Mouse (Mus musculus): ENCODE results near the gene Tac4.

Tac4 gene

DNA sequence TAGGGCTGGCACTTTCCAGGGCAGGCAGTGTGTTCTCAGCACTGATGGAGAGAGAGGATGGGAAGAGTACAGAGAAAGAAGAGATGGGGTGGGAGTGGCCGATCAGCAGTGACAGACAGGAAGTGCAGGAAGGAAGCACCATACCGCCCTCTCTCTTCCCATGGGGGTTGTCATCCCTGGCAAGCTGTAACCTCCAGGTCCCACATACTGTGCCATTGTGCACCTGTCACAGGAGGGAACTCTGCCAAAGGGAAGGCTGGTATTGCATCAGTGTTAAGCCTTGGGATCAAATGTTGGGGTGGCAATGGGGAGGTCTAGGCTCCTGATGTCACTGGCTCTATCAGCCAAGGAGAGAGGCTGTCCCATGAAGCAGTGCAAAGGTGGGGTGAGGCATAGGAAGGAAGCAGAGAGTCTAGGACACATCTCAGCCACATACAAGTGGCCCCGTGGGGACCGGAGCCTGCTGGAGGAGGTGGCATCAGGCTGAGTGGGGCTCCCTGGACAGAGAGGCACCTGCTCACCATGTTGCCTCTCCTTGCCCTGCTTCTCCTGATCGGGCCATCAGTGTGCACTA is at the start of gene Tac4:
TSS of gene Tac4 (plus strand) at position 352 of the 574 bp plus-strand sequence.
- DNase-seq: no peak

DNA sequence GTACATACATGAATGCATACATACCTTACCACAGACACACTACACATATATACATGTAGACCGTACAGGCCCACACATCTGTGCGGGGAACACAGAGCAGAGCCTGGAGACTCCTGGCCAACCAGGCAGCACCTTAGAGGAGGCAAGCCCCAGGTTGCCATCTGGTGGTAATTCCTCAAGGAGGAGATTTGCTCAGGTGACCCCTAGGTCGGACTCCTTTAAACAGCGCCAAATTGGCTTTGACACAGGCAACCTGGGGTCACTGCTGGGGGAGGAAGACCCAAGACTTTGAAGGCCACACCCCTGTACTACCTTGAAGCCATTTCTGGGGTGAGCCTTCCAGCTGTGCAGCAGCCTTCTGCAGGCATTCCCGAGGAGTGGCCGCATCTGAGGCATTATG is 47.7 kb upstream of the Tac4 start:
- DNase-seq: no peak

GRCm38 (mm10) chr11:95214305-95214704 is 47.0 kb upstream of the Tac4 start:
- no peak for DNase-seq

GRCm38 (mm10) chr11:95216193-95216592 is 45.1 kb upstream of the Tac4 start:
- no peak for DNase-seq

DNA sequence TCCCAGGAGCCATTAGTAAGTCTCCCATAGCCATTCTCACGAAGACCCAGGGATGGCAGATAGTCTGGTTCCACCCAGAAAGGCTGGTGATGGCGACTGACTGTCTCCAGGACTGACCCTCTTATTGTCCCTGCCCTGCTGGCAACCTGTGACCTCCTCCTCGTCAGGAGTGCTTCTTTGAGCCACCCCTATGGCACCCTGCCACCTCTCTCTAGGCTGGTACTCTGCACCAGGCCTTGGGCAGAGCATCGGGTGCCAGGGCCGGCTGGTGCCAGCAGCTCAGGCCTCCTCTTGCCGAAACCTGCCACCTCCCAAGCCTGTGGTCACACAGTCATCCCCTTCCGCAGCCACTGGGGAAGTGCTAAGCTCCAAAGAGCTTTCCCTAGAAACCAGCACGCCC is 42.2 kb upstream of the Tac4 start:
- no peak for DNase-seq

GRCm38 (mm10) chr11:95223473-95223872 is 37.9 kb upstream of the Tac4 start:
- peak; percentile 33 to 66 for DNase-seq

DNA sequence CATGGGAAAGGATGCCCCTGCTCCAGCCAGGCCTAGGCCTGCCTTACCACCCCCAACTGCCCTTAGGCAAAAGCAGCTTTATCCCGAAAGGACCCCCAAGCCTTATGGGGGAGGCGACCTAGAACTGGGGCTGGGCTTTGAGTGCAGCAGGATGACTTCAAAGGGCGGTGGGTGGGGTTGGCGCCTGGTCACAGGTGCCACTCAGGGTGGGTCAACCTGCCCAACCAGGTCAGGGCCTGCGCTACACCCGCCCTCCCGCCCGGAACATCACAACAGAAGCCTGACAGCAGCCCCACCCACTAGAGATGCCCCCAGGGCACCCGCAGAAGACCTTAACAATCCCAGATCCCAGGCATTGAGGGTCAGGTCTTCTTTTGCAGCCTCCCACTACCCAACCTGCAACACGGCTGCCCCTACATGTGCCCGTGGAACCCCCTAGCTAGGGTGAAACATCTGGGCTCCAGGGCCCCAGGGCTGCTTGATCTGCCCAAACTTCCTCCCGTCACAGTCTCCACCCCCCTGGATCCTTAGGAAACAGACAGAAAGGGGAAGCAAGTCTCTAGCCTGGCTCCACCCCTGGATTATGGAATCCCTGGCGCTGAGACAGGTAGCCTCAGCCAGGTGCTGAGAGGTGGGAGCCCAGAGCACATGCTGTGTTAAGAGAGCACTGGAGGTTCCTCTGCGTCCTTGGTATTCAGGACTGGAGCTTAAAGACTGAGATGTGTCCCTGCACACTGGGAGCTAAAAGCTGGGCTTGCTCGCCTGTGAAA is 37.0 kb upstream of the Tac4 start:
- peak; percentile 50 to 69 for DNase-seq

DNA sequence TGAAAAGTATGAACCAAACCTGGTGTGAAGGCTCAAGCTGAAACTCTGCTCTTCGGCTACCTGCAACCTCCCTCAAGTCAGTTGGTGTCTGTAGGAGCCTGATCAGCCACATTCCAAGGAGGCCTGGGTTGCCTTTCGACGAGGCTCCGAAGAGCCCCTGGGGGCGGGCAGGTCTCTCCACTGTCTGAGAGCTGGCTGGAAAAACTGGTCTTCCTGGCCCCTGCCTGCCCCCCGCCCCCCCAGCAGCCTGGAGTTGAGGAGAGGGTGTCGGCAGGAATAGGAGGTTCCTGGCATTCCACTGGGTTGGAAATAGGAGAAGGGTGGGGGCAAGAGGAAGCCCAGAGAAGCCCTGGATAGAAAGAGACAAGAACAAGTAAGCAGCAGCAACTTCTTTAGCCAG is 35.9 kb upstream of the Tac4 start:
- DNase-seq: no peak

DNA sequence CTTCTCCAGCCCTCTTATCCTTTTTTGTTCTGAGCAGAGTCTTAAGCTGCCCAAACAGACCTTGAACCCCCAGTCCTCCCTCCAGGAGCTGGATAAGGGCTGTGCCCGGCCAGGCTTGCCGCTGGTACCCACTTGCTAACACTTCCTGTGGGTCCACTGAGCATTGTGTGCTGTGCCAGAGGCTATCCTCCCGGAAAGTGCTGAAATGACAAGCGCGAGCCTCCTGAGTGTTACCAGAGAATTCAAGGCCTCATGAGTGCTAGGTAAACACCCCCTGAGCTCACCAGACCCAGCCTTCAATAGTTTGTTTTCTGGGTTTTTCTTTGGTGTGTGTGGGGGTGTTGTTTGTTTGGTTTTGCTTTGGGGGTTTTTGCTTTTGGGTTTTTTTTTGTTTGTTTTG is 33.9 kb upstream of the Tac4 start:
- DNase-seq: no peak

DNA sequence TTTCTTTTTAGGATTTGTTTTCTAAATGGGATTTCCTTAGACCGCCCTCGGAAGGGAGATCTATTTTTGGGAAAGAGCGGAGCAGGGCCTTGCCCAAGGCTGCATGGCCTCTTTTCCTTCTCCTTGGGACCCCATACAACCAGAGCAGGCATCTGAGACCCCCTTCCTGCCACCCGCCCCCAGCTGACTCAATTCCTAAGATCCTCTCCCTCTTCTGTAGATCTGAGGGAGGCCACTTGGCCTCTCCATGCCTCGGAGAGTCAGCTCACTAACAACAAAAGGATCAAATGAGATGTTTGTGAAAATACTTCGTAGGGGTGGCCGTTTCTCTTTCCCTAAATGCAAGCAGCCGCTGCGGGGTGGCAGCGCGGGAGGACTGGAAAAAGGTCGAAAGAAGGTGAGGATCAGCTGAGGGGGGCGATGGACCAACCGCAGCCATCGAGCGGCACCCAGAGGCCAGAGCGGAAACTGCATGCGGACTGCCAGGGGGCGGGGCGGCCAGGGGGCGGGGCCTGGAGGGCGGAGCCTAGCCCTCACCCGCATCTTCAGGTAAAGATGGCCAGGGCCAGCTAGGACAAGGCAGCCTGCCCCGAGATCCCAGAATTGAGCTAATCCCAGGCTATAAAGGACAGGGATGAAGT is 29.5 kb upstream of the Tac4 start:
- DNase-seq: peak; percentile 39 to 52

- no peak for DNase-seq
Measured at GRCm38 (mm10) chr11:95232329-95232696, 29.0 kb upstream of the Tac4 start.

DNA sequence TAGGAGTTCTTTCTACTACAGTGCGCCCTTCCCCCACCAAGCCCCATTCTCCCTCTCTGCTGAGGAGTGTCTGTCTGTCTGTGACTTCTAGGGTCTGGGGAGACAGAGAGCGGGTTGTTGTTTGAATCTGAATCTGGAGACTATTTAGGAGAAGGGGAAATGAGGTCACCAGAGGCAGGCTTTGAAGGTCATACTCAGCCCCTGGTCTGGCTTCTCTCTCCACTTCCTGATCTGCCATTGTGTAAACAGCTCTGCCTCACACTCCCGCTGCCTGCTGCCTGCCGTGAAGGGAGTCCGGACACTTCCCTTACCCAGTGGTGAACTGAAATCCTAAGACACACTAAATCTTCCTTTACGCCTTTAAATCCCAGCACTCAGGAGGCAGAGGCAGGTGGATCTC is 22.9 kb upstream of the Tac4 start:
- no peak for DNase-seq

DNA sequence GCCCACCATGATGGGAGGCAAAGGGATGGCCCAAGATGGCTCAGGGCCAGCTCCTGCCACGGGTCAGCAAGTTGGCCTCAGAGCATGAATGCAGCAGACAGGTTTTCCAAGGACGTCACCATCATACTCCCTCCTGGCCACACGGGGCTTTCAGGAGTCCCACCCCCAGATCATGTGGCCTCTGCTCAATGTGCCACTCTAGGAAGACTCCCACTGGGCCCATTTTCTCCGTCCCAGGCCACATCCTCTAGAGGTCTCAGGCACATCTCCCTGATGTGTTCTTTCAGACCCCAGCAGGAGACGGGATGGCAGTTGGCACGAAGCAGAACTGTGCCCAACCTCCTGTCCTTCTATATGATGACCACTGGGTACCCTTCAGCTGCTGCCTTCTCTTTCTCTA is 18.7 kb upstream of the Tac4 start:
- no peak for DNase-seq

DNA sequence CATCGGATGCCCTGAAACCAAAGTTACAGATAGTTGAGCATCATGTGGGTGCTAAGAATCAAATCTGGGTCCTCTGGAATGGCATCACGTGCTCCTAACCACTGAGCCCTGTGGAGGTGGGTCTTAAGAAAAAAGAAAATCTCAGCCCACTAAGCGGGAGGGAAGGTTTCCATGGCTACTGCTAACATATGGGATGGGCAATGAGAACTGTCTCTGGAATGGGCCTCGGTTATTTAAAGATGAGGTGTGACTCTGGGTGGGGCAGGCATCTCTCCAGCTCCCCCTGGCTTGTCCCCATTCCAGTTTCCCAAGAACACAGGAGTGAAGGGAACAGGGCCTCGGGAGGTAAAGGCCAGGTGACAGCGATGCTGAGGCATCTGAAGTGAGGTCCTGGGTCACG is 15.9 kb upstream of the Tac4 start:
- DNase-seq: no peak

DNA sequence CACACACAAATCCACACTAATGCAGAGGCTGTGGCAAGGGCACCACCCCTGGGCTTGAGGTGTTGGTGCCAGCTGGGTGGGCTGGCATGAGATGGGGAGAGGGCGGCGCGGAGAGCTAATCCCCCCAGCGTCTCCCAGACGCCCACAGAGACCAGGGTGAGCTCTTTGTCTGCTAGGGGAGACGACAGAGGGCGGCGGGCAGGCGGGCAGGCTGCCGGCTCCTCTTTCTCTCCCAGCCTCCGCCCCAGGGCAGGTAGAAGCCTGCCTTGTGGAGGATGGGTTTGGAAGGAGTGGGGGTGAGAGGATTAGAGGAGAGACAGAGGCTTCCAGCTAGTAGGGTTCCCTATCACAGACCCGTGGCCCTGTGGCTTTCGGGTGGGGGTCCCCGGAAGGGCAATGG is 14.3 kb upstream of the Tac4 start:
- no peak for DNase-seq

- DNase-seq: no peak
Measured at GRCm38 (mm10) chr11:95250110-95250509, 11.2 kb upstream of the Tac4 start.

DNA sequence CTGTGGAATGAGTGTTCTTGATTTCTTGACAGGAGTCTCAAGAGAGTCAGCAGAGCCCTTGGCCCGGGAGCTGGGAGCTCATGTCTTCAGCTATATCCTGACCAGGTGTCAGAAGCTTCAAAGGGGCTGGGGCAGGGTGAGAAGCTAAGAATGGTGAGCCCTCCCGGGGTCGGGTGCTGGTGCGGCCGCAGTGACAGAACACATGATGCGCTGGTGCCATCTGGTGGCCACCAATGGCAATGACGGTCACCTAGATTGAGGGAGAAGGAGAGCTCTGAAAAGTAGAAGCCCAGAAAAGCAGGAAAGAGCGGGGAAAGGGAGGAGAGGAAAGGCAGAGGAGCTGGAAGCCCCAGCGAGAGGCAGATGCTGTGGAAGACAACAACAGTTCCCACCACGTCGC is 10.0 kb upstream of the Tac4 start:
- DNase-seq: peak; percentile 62 to 65

DNA sequence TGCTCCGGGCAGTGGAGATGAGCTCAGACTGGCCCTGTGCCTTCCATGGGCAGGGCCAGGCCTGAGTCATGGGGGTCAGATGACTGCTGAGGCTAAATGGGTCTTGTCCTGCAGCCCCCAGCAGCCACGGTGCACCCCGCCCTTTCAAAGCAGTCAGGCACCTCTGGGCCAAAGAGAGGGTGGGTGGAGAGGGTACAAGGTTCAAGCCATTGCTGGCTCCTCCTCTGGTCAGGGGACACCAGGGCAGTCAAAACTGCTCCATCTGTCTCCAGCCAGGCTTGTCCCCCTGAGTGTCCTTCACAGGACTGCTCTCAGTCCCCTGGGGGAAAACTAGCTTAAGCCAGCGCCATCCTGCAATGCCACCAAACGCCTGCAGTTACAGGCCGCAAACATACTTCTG is 9.2 kb upstream of the Tac4 start:
- no peak for DNase-seq

GRCm38 (mm10) chr11:95254165-95254564 is 7.2 kb upstream of the Tac4 start:
- DNase-seq: no peak

- no peak for DNase-seq
Measured at GRCm38 (mm10) chr11:95255747-95256146, 5.6 kb upstream of the Tac4 start.

- no peak for DNase-seq
Measured at GRCm38 (mm10) chr11:95257930-95258329, 3.4 kb upstream of the Tac4 start.

DNA sequence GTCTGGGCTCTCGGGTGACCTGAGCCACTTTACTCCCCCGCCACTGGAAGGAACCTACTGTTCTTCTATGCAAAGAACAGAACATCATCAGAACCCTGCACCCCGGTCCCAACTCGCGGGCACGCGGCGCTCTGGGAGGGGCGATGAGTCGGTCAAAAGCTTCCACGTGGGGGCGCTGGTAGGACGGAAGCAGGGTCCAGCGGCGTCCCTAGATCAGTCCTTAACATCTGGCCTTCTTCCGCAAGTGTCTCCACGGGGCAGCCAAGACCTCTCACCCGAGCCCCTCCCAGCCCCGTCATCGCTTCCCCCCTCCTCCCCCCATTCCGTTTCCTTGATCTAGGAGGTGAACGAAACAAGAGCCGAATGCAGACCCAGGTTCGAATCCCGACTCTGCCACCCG is 2.8 kb upstream of the Tac4 start:
- DNase-seq: peak; percentile 85 to 89

DNA sequence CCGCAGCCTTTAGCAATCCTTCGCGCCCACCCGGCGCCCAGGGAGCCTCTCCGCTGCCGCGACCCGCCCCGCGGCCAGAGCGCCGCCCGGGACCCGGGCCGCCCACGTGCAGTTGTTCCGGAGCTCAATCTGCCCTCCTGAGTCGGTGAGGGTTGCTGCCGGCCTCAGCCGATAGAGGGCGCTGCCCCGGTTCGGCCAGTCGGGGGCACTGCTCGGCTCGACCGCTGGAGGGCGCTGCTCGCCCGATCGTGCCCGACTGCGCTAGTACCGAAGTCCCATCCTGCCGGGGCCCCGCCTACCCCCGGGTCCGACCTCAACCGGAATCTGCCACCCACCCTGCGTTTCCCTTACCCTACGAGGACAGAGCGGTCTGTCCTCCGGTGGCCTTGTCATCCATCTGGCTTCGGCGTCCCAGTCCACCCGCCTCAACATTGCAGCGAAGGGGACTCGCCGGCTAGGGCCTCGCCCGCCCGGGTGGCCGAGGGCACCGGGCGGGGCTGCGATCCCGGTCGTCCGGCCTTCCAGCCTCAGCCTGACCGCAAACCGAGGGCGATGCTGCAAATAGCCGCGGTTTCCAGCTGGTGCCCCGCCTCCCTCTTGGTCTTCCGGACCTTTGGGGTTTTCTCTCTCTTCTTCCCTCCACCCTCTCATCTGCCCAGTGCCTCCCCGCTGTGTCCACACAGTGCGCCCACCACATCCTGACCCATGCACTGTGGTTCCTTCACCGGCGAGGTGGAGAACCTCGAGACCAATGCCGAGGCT is 2.1 kb upstream of the Tac4 start:
- DNase-seq: peak; percentile 90 to 92
